Mouse (Mus musculus) stomach, postnatal 0 days (tissue): Measurements from ENCODE around the gene Ninj2. TPM values are rescaled to one million over a fixed set of nuclear protein-coding genes. Genes with fewer than 3 reads are reported as not detected.

Experiments used
- ATAC-seq: fragments of 200-750 bp; cut with Nextera tagmentation; 2 replicates; pipeline ENCODE4 v1.8.0; 2017; ENCODE audit not compliant: low FRiP score, low TSS enrichment
- DNase-seq: peaks from one replicate; pipeline ENCODE4 v3.0.0-alpha.2; 2016; ENCODE audit warnings: low spot score
- H3K27ac ChIP-seq: fragments of 300-500 bp; sonication (generic); replicated peaks from 2 replicates; pipeline ENCODE4 v1.5.1; 2014; ENCODE audit warnings: mild to moderate bottlenecking, control low read depth
- H3K27me3 ChIP-seq: fragments of 300-500 bp; sonication (generic); 2 replicates; pipeline ENCODE4 v1.6.1; 2014; ENCODE audit warnings: low read length; ENCODE audit not compliant: control insufficient read depth, insufficient read depth
- H3K36me3 ChIP-seq: fragments of 300-500 bp; sonication (generic); 2 replicates; pipeline ENCODE4 v1.6.1; 2014; ENCODE audit warnings: low read length, mixed read lengths; ENCODE audit not compliant: control insufficient read depth, insufficient read depth
- H3K4me1 ChIP-seq: fragments of 300-500 bp; sonication (generic); replicated peaks from 2 replicates; pipeline ENCODE4 v1.6.1; 2014; ENCODE audit warnings: antibody characterized with exemption; ENCODE audit not compliant: control insufficient read depth, insufficient read depth
- H3K4me2 ChIP-seq: fragments of 300-500 bp; sonication (generic); replicated peaks from 2 replicates; pipeline ENCODE4 v1.6.1; 2014; ENCODE audit warnings: low read depth, mild to moderate bottlenecking, control low read depth, moderate library complexity
- H3K4me3 ChIP-seq: fragments of 300-500 bp; sonication (generic); 2 replicates; pipeline ENCODE4 v1.5.1; 2014; ENCODE audit warnings: low read depth, low read length, control low read depth
- H3K9ac ChIP-seq: fragments of 300-500 bp; sonication (generic); 2 replicates; pipeline ENCODE4 v1.6.1; 2014; ENCODE audit warnings: mild to moderate bottlenecking, low read length, control low read depth, mixed read lengths
- H3K9me3 ChIP-seq: fragments of 300-500 bp; sonication (generic); 2 replicates; pipeline ENCODE4 v1.6.1; 2016; ENCODE audit warnings: low read length; ENCODE audit not compliant: control insufficient read depth
- CTCF ChIP-seq: IDR thresholded peaks from 2 replicates; pipeline ENCODE4 v1.5.1; 2016; ENCODE audit warnings: antibody characterized with exemption, low read depth, mild to moderate bottlenecking, moderate library complexity
- EP300 ChIP-seq: optimal IDR thresholded peaks from 2 replicates; pipeline ENCODE3; 2016; ENCODE audit warnings: antibody characterized with exemption
- WGBS: fragments of 180-500 bp; shearing (Covaris S2); extraction: QIAGEN DNeasy Blood & Tissue Kit; methylation state at CpG from one replicate; pipeline ENCODE4 v1.1.7; 2014; 5-methylcytosine and 5-hydroxymethylcytosine counted together
- polyA plus RNA-seq: library from polyadenylated mRNA; unstranded; fragments of >200 nt; fragmentation: Nextera tagmentation; extraction: Ambion mirVana; gene quantifications from 2 replicates; pipeline ENCODE4 v1.2.1, GENCODE M21; 2015

The Ninj2 gene
- polyA plus RNA-seq, 1 experiment from 2014 or later = not detected

DNA sequence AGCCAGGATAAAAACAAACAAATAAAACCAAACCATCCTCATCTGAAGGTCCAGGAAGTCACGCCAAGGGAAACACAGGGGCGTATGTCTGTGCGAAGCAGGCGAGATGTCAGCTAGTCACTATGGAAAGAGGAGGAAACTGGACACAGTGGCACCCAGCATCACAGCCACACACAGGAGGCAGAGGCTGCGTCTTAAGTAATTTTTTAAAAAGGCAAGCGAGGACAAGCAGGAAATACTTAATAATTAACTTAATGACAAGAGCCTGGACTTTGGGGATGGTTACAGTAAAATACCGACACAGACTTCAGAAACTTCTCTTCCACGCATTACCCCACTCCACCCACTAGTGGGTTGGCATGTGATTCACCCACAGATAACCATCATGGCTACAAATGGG lies 149.4 kb downstream of the Ninj2 start:
- H3K36me3 ChIP-seq = no peaks in the 10 kb centered on the region
- ATAC-seq = no peak
- no peak overlapping the region for H3K4me3 ChIP-seq
- H3K4me1 ChIP-seq = no peaks in the 10 kb centered on the region
- H3K27ac ChIP-seq = no peak overlapping the region
- TF ChIP-seq CTCF (no peak), EP300 (no peak)
- no peak overlapping the region for H3K4me2 ChIP-seq
- no peaks in the 10 kb centered on the region for H3K9me3 ChIP-seq
- H3K27me3 ChIP-seq = no peaks in the 10 kb centered on the region
- 53% methylated on average over 8 of the region's 8 CpGs for WGBS
- no peak for DNase-seq
- H3K9ac ChIP-seq = no peak overlapping the region

DNA sequence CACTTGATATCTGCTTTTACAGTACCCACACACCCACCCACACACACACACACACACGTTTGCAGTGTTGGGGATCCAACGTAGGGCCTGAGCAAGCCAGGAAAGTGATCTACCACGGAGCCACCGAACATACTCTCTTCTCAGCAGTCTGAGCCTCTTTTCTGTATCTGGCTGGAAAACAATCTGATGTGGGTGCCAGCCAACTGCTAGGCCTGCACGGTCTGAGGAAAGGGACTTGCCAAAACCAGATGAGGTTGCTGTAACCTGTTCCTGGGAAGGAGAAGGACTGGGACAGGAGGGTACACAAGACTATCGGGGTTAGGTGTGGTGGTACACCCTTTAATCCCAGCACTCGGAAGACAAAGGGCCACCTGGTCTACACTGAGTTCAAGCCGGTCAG lies 150.1 kb downstream of the Ninj2 start:
- TF ChIP-seq CTCF (no peak), EP300 (no peak)
- Histone ChIP-seq H3K27ac (peak overlapping the region; percentile 35; the same call in 1 of the 2 replicates), H3K4me1 (no peaks in the 10 kb centered on the region), H3K36me3 (no peaks in the 10 kb centered on the region), H3K27me3 (no peaks in the 10 kb centered on the region), H3K9me3 (no peaks in the 10 kb centered on the region), H3K9ac (no peak overlapping the region), H3K4me3 (no peak overlapping the region), H3K4me2 (no peak overlapping the region)
- ATAC-seq (0 out of 2 replicates have a peak, but pooled peaks have one; percentile 24), DNase-seq (no peak)
- WGBS = 47% methylated on average over 8 of the region's 8 CpGs

DNA sequence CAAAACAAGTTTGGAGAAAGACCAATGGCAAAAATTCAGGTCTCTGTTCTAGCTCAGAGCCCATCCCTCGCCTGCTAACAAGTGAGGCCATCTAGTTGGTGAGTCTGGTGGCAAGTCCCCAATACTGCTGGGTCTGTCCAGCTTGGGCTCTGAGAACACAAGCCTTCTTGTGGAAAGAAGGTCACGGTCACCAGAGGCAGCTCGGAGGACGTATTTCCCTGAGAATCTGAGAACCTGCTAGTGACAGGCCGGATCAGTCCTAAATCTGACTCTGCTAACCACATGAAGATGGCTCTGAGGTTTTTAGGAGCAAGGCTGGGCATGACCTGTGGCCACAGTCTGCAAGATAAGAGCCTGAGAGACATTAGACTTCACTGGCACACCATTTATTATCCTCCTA lies 153.5 kb downstream of the Ninj2 start:
- H3K4me2 ChIP-seq = no peak overlapping the region
- DNase-seq (no peak), ATAC-seq (no peak)
- H3K4me1 ChIP-seq = no peaks in the 10 kb centered on the region
- H3K9ac ChIP-seq = no peak overlapping the region
- WGBS = 84% methylated on average over 5 of the region's 5 CpGs
- H3K27ac ChIP-seq = no peak overlapping the region
- H3K4me3 ChIP-seq = no peak overlapping the region
- TF ChIP-seq CTCF (no peak), EP300 (no peak)
- H3K27me3 ChIP-seq = no peaks in the 10 kb centered on the region
- no peaks in the 10 kb centered on the region for H3K9me3 ChIP-seq
- H3K36me3 ChIP-seq = no peaks in the 10 kb centered on the region

DNA sequence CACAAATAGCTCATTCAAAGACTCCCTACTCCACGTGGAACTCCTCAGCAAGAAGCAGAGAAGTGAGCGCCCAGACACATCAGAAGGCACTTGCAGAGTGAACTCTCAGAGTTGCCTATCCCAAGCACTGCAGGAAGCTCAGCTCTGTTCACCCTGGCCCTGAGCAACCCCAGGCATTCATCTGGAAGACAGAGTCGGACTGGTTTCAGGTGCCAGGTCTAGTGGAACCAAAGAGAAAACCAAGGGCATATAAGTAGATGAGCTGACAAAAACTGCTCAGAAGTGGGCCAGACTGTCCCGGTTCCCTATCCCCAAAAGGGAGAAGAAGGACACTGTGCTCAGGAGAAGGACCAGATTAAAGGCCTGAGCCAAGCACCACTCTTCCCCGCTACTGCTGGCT lies 156.7 kb downstream of the Ninj2 start:
- Histone ChIP-seq H3K36me3 (no peaks in the 10 kb centered on the region), H3K27ac (no peak overlapping the region), H3K9me3 (no peaks in the 10 kb centered on the region), H3K4me3 (no peak overlapping the region), H3K9ac (no peak overlapping the region), H3K4me2 (no peak overlapping the region), H3K27me3 (no peaks in the 10 kb centered on the region), H3K4me1 (no peaks in the 10 kb centered on the region)
- TF ChIP-seq CTCF = no peak
- TF ChIP-seq EP300 = no peak
- ATAC-seq (no peak), DNase-seq (no peak)
- 74% methylated on average over 5 of the region's 5 CpGs for WGBS

Other genes with a start within 250 kb of the Ninj2 start
- gene Erc1, start 245.2 kb upstream of the Ninj2 start, polyA plus RNA-seq = 5.8 and 6.5 TPM in 2 replicates
- gene Rad52, start 190.7 kb upstream of the Ninj2 start, polyA plus RNA-seq = 6.8 TPM in 2 replicates
- gene Wnk1, start 54.7 kb upstream of the Ninj2 start, polyA plus RNA-seq = 28.8 and 31.2 TPM in 2 replicates
- gene D330020A13Rik, start 201.0 kb downstream of the Ninj2 start, polyA plus RNA-seq = 0.35 and 0.51 TPM in 2 replicates
- 0.74 and 0.85 TPM in 2 replicates for gene B4galnt3, start 201.2 kb downstream of the Ninj2 start, polyA plus RNA-seq